Mouse (Mus musculus) forebrain, embryonic 11.5 days (tissue): ENCODE data around the gene Slc7a11. TPM values are rescaled to one million over a fixed set of nuclear protein-coding genes. Genes with fewer than 3 reads are reported as not detected.
"Not testable (repeated sequence)": the region's sequence is repeated elsewhere in the genome, so short reads cannot be mapped to it uniquely, and the experiment has no call there.

Source experiments
- ATAC-seq: fragments of 200-750 bp; cut with Nextera tagmentation; replicated peaks from 2 replicates; pipeline ENCODE4 v1.8.0; 2017; ENCODE audit warnings: moderate TSS enrichment; ENCODE audit not compliant: low FRiP score
- DNase-seq: peaks from one replicate; pipeline ENCODE4 v3.0.0-alpha.2; 2017; ENCODE audit warnings: low spot score
- H3K27ac ChIP-seq: fragments of 300-500 bp; sonication (generic); 2 replicates; pipeline ENCODE4 v1.5.1; 2014; ENCODE audit warnings: low read depth, low read length
- H3K27me3 ChIP-seq: fragments of 300-500 bp; sonication (generic); 2 replicates; pipeline ENCODE4 v1.6.1; 2014; ENCODE audit warnings: mild to moderate bottlenecking, low read length, mixed read lengths; ENCODE audit not compliant: control insufficient read depth, insufficient read depth
- H3K36me3 ChIP-seq: fragments of 300-500 bp; sonication (generic); 2 replicates; pipeline ENCODE4 v1.6.1; 2014; ENCODE audit warnings: mild to moderate bottlenecking, low read length, moderate library complexity, mixed read lengths; ENCODE audit not compliant: control insufficient read depth, insufficient read depth
- H3K4me1 ChIP-seq: fragments of 300-500 bp; sonication (generic); replicated peaks from 2 replicates; pipeline ENCODE4 v1.6.1; 2014; ENCODE audit warnings: low read length, mixed read lengths; ENCODE audit not compliant: control insufficient read depth, insufficient read depth
- H3K4me2 ChIP-seq: fragments of 300-500 bp; sonication (generic); 2 replicates; pipeline ENCODE4 v1.6.1; 2014; ENCODE audit warnings: low read depth, mild to moderate bottlenecking, low read length, moderate library complexity, mixed read lengths; ENCODE audit not compliant: severe bottlenecking
- H3K4me3 ChIP-seq: fragments of 300-500 bp; sonication (generic); 2 replicates; pipeline ENCODE4 v1.5.1; 2014; ENCODE audit warnings: low read depth, low read length
- H3K9ac ChIP-seq: fragments of 300-500 bp; sonication (generic); 2 replicates; pipeline ENCODE4 v1.6.1; 2014; ENCODE audit warnings: low read length
- H3K9me3 ChIP-seq: fragments of 300-500 bp; sonication (generic); 2 replicates; pipeline ENCODE4 v1.6.1; 2016; ENCODE audit warnings: low read length, mixed read lengths; ENCODE audit not compliant: control insufficient read depth
- WGBS: fragments of 180-500 bp; shearing (Covaris S2); extraction: QIAGEN DNeasy Blood & Tissue Kit; methylation state at CpG from one replicate; pipeline ENCODE4 v1.1.7; 2014; 5-methylcytosine and 5-hydroxymethylcytosine counted together
- polyA plus RNA-seq: library from polyadenylated mRNA; unstranded; fragments of >200 nt; fragmentation: Nextera tagmentation; extraction: Ambion mirVana; gene quantifications from 2 replicates; pipeline ENCODE4 v1.2.1, GENCODE M21; 2014

The Slc7a11 gene
- polyA plus RNA-seq, 1 experiment from 2014 or later: 1.5 TPM

- DNase-seq (no peak), ATAC-seq (peak; percentile 47)
- Histone ChIP-seq H3K4me2 (peak overlapping the region; percentile 41), H3K36me3 (no peaks in the 10 kb centered on the region), H3K4me1 (0 out of 2 replicates have a peak, but pooled peaks cover 4% of the 10 kb centered on the region), H3K9ac (no peak overlapping the region; the same call in 1 of the 2 replicates), H3K4me3 (no peak overlapping the region), H3K9me3 (no peaks in the 10 kb centered on the region), H3K27ac (no peak overlapping the region), H3K27me3 (no peaks in the 10 kb centered on the region)
- WGBS: 76% methylated on average over 19 of the region's 19 CpGs
Measured at GRCm38 (mm10) chr3:50442341-50443292, 797 bp downstream of the Slc7a11 start.

- no peaks in the 10 kb centered on the region for H3K27me3 ChIP-seq
- ATAC-seq (no peak), DNase-seq (no peak)
- no peaks in the 10 kb centered on the region for H3K9me3 ChIP-seq
- no peak overlapping the region for H3K4me2 ChIP-seq
- H3K4me3 ChIP-seq: no peak overlapping the region
- H3K4me1 ChIP-seq: 0 out of 2 replicates have a peak, but pooled peaks cover 4% of the 10 kb centered on the region
- no peak overlapping the region for H3K9ac ChIP-seq
- 86% methylated on average over 3 of the region's 3 CpGs for whole genome bisulfite sequencing
- no peaks in the 10 kb centered on the region for H3K36me3 ChIP-seq
- H3K27ac ChIP-seq: no peak overlapping the region
Measured at GRCm38 (mm10) chr3:50441330-50441729, 2.1 kb downstream of the Slc7a11 start.

GRCm38 (mm10) chr3:50440409-50440808 is 3.0 kb downstream of the Slc7a11 start:
- no peak for DNase-seq
- Histone ChIP-seq H3K4me1 (0 out of 2 replicates have a peak, but pooled peaks cover 4% of the 10 kb centered on the region), H3K9me3 (no peaks in the 10 kb centered on the region), H3K36me3 (no peaks in the 10 kb centered on the region), H3K9ac (no peak overlapping the region), H3K27me3 (no peaks in the 10 kb centered on the region), H3K4me3 (no peak overlapping the region), H3K27ac (no peak overlapping the region), H3K4me2 (no peak overlapping the region)
- whole genome bisulfite sequencing: 90% methylated on average over 2 of the region's 2 CpGs
- no peak for ATAC-seq

GRCm38 (mm10) chr3:50439429-50439828 is 4.0 kb downstream of the Slc7a11 start:
- WGBS: 92% methylated on average over 5 of the region's 5 CpGs

GRCm38 (mm10) chr3:50438520-50439253 is 4.7 kb downstream of the Slc7a11 start:
- WGBS: 48% methylated on average over 4 of the region's 4 CpGs
- no peak overlapping the region for H3K4me2 ChIP-seq
- H3K9ac ChIP-seq: no peak overlapping the region
- no peaks in the 10 kb centered on the region for H3K36me3 ChIP-seq
- DNase-seq (no peak), ATAC-seq (no peak)
- H3K27ac ChIP-seq: no peak overlapping the region
- 0 out of 2 replicates have a peak, but pooled peaks cover 2% of the 10 kb centered on the region for H3K4me1 ChIP-seq
- H3K4me3 ChIP-seq: no peak overlapping the region
- no peaks in the 10 kb centered on the region for H3K9me3 ChIP-seq
- H3K27me3 ChIP-seq: no peaks in the 10 kb centered on the region

More at GRCm38 (mm10) chr3:50439429-50439828, 4.0 kb downstream of the Slc7a11 start:
- Histone ChIP-seq H3K36me3 (no peaks in the 10 kb centered on the region), H3K27ac (no peak overlapping the region), H3K9ac (no peak overlapping the region), H3K27me3 (no peaks in the 10 kb centered on the region), H3K4me2 (no peak overlapping the region), H3K9me3 (no peaks in the 10 kb centered on the region), H3K4me1 (0 out of 2 replicates have a peak, but pooled peaks cover 2% of the 10 kb centered on the region), H3K4me3 (no peak overlapping the region)
- DNase-seq: no peak
- ATAC-seq: no peak

- not testable (repeated sequence) for H3K27me3 ChIP-seq, H3K9me3 ChIP-seq, DNase-seq, H3K4me1 ChIP-seq, H3K4me3 ChIP-seq, H3K36me3 ChIP-seq, H3K9ac ChIP-seq, H3K27ac ChIP-seq, ATAC-seq, H3K4me2 ChIP-seq
- 64% methylated on average over 2 of the region's 2 CpGs for WGBS
Measured at GRCm38 (mm10) chr3:50438081-50438480, 5.3 kb downstream of the Slc7a11 start.

- H3K27ac ChIP-seq, H3K36me3 ChIP-seq, H3K9ac ChIP-seq, H3K9me3 ChIP-seq, H3K4me1 ChIP-seq, H3K4me3 ChIP-seq, H3K27me3 ChIP-seq, H3K4me2 ChIP-seq, ATAC-seq, DNase-seq: not testable (repeated sequence)
- WGBS: 88% methylated on average over 2 of the region's 2 CpGs
Measured at GRCm38 (mm10) chr3:50436409-50436808, 7.0 kb downstream of the Slc7a11 start.

GRCm38 (mm10) chr3:50433831-50434230 is 9.6 kb downstream of the Slc7a11 start:
- Histone ChIP-seq H3K9me3 (no peaks in the 10 kb centered on the region), H3K4me1 (no peaks in the 10 kb centered on the region), H3K27me3 (no peaks in the 10 kb centered on the region), H3K36me3 (no peaks in the 10 kb centered on the region), H3K9ac (no peak overlapping the region), H3K4me3 (no peak overlapping the region), H3K27ac (no peak overlapping the region), H3K4me2 (no peak overlapping the region)
- DNase-seq: no peak
- ATAC-seq: no peak
- WGBS: 78% methylated on average over 4 of the region's 4 CpGs
